In genomic region chr6:113172568-113172967, GRCm38 (mm10) we compare ENCODE assay signal across 10 mouse cellular contexts. TPM values are rescaled to one million over a fixed set of nuclear protein-coding genes. Genes with fewer than 3 reads are reported as not detected.
DNase-seq lines count a peak whose midpoint lies in the region; ATAC-seq and TF ChIP-seq lines count a peak whose summit lies in the region.
"Had no signal": no experiment of that assay in that cellular context is flagged by ENCODE, and none has a peak within 500 bp of the region (broad histone marks: within the 10 kb centered on the region; RNA-seq: fewer than 3 reads in every experiment).

No protein-coding gene starts in this region.

- WGBS in intestine, embryonic 14.5 days: 67% methylated on average over 1 of the region's 1 CpGs
- 53% methylated on average over 1 of the region's 1 CpGs for WGBS in intestine, embryonic 16.5 days

- TF ChIP-seq CTCF in E14TG2a.4 (conservative IDR thresholded peaks at IDR 0.05; ENCODE audit: low read length): peak; percentile 95

- ATAC-seq in intestine, embryonic 14.5 days (replicated peaks; ENCODE audit: low FRiP score, low TSS enrichment, low read depth): no peak
- no peak for ATAC-seq in intestine, embryonic 16.5 days
- peak; percentile 79 for ATAC-seq in erythroid progenitor cell, adult 5-6 weeks (replicated peaks; ENCODE audit: low FRiP score, poor library complexity, severe bottlenecking)

- H3K4me2 ChIP-seq in intestine, embryonic 14.5 days (ENCODE audit: low read length): no peak overlapping the region
- no peak overlapping the region for H3K4me2 ChIP-seq in intestine, embryonic 16.5 days (ENCODE audit: low read depth, low read length)
- H3K4me2 ChIP-seq: embryonic facial prominence, embryonic 12.5 days; limb, embryonic 15.5 days had no signal

- H3K27ac ChIP-seq in intestine, embryonic 14.5 days (ENCODE audit: low read depth): no peak overlapping the region
- H3K27ac ChIP-seq in intestine, embryonic 16.5 days (ENCODE audit: low read length): no peak overlapping the region
- H3K27ac ChIP-seq: embryonic facial prominence, embryonic 12.5 days; limb, embryonic 15.5 days had no signal

- DNase-seq in intestine, embryonic 14.5 days (ENCODE audit: low spot score): peak; percentile 77
- DNase-seq in c-Kit-negative CD71-positive TER-119-positive erythroid progenitor cells, embryonic 14.5 days (ENCODE audit: low read depth, low spot score): peak; percentile 36
- DNase-seq in kidney, adult 8-10 months: peak; percentile 22 to 68
- peak; percentile 70 for DNase-seq in lung, postnatal 10 days
- DNase-seq in spleen, postnatal 10 days (ENCODE audit: low spot score in 2 of 2): peak; percentile 54 to 83

- H3K36me3 ChIP-seq in intestine, embryonic 14.5 days (ENCODE audit: control insufficient read depth, insufficient read depth, low read length): no peaks in the 10 kb centered on the region
- H3K36me3 ChIP-seq in intestine, embryonic 16.5 days (ENCODE audit: control insufficient read depth, insufficient read depth, low read length): no peaks in the 10 kb centered on the region
- no peaks in the 10 kb centered on the region for H3K36me3 ChIP-seq in E14TG2a.4 (ENCODE audit: insufficient read depth, low read length)
- H3K36me3 ChIP-seq: embryonic facial prominence, embryonic 12.5 days; limb, embryonic 15.5 days had no signal

- H3K9me3 ChIP-seq in intestine, embryonic 14.5 days (ENCODE audit: control insufficient read depth, low read length): no peaks in the 10 kb centered on the region
- H3K9me3 ChIP-seq in intestine, embryonic 16.5 days (ENCODE audit: control insufficient read depth, low read length): no peaks in the 10 kb centered on the region
- no peaks in the 10 kb centered on the region for H3K9me3 ChIP-seq in E14TG2a.4 (ENCODE audit: low read length)
- H3K9me3 ChIP-seq: limb, embryonic 15.5 days had no signal

- H3K27me3 ChIP-seq in intestine, embryonic 14.5 days (replicated peaks; ENCODE audit: control insufficient read depth, insufficient read depth, low read length): no peaks in the 10 kb centered on the region
- no peaks in the 10 kb centered on the region for H3K27me3 ChIP-seq in intestine, embryonic 16.5 days (replicated peaks; ENCODE audit: control insufficient read depth, insufficient read depth, low read length)
- H3K27me3 ChIP-seq in E14TG2a.4 (ENCODE audit: insufficient read depth, low read length): peaks cover 4% of the 10 kb centered on the region; the same call in 1 of the 2 replicates
- H3K27me3 ChIP-seq: embryonic facial prominence, embryonic 12.5 days; limb, embryonic 15.5 days had no signal

- 0 out of 2 replicates have a peak, but pooled peaks cover 5% of the 10 kb centered on the region for H3K4me1 ChIP-seq in intestine, embryonic 14.5 days (replicated peaks; ENCODE audit: control insufficient read depth, insufficient read depth, low read length)
- 0 out of 2 replicates have a peak, but pooled peaks cover under 1% of the 10 kb centered on the region for H3K4me1 ChIP-seq in intestine, embryonic 16.5 days (ENCODE audit: control insufficient read depth, insufficient read depth, low read length)
- H3K4me1 ChIP-seq in E14TG2a.4 (replicated peaks; ENCODE audit: low read depth, low read length): peaks cover 16% of the 10 kb centered on the region

- H3K4me3 ChIP-seq in intestine, embryonic 14.5 days (ENCODE audit: low read depth, low read length): no peak overlapping the region
- H3K4me3 ChIP-seq in intestine, embryonic 16.5 days (ENCODE audit: low read length): no peak overlapping the region
- no peak overlapping the region for H3K4me3 ChIP-seq in E14TG2a.4 (replicated peaks; ENCODE audit: low read length)
- H3K4me3 ChIP-seq: embryonic facial prominence, embryonic 12.5 days; limb, embryonic 15.5 days had no signal

- no peak overlapping the region for H3K9ac ChIP-seq in intestine, embryonic 14.5 days (ENCODE audit: low read length)
- no peak overlapping the region for H3K9ac ChIP-seq in intestine, embryonic 16.5 days (ENCODE audit: low read depth, low read length)
- H3K9ac ChIP-seq: embryonic facial prominence, embryonic 12.5 days; limb, embryonic 15.5 days had no signal

RNA-seq across cellular contexts. Expression of gene Lhfpl4, which starts 22.6 kb away (rescaled TPM):
- polyA plus RNA-seq in intestine, embryonic 14.5 days (2014; fragmentation: Nextera tagmentation; extraction: Ambion mirVana): 1.1 and 1.2 TPM in 2 replicates
- 1.2 and 1.5 TPM in 2 replicates for polyA plus RNA-seq in intestine, embryonic 16.5 days (2015; fragmentation: Nextera tagmentation; extraction: Ambion mirVana)
- total RNA-seq in erythroid progenitor cell, adult 5-6 weeks (2015; ENCODE audit: low replicate concordance): not detected in 2 replicates
- 0.26 TPM in 1 of 2 replicates, not detected in the other for total RNA-seq in erythroid progenitor cell, adult 5-6 weeks (2017; ENCODE audit: low replicate concordance)
